Mouse (Mus musculus) megakaryocyte, embryonic 14.5 days (primary cell): ENCODE results near the gene Pip4k2c. TPM values are rescaled to one million over a fixed set of nuclear protein-coding genes. Genes with fewer than 3 reads are reported as not detected.
A peak's percentile ranks its signal among the peaks of the same experiment; 100 is the strongest.

ENCODE experiments used
- H3K27me3 ChIP-seq: replicated peaks from 2 replicates; pipeline ENCODE3; 2012; ENCODE audit warnings: inconsistent platforms
- H3K36me3 ChIP-seq: replicated peaks from 2 replicates; pipeline ENCODE3; 2012; ENCODE audit warnings: low read length, inconsistent platforms, mixed read lengths
- H3K4me1 ChIP-seq: 2 replicates; pipeline ENCODE4 v1.6.1; 2012; ENCODE audit warnings: inconsistent platforms
- H3K4me3 ChIP-seq: replicated peaks from 2 replicates; pipeline ENCODE3; 2012; ENCODE audit warnings: moderate library complexity, mild to moderate bottlenecking, inconsistent platforms
- H3K9me3 ChIP-seq: 2 replicates; pipeline ENCODE4 v1.6.1; 2012; ENCODE audit warnings: inconsistent platforms
- FLI1 ChIP-seq: IDR thresholded peaks from 2 replicates; pipeline ENCODE4 v1.6.1; 2012; ENCODE audit warnings: low read length, inconsistent platforms, mixed read lengths
- GATA1 ChIP-seq: IDR thresholded peaks from 3 replicates; pipeline ENCODE4 v1.6.1; 2012; ENCODE audit warnings: mixed read lengths, low read length, inconsistent platforms, borderline replicate concordance
- polyA plus RNA-seq: library from polyadenylated mRNA; stranded (reverse); fragments of >175 nt; gene quantifications from 2 replicates; pipeline ENCODE4 v1.2.3, GENCODE M21; 2012; ENCODE audit warnings: low replicate concordance; ENCODE audit not compliant: insufficient read depth

Gene Pip4k2c
- polyA plus RNA-seq, 1 experiment: 19.6 TPM

- Histone ChIP-seq H3K4me1 (peaks cover 41% of the 10 kb centered on the region), H3K4me3 (no peak overlapping the region), H3K36me3 (peaks cover 49% of the 10 kb centered on the region), H3K27me3 (peaks cover 38% of the 10 kb centered on the region), H3K9me3 (no peaks in the 10 kb centered on the region)
- TF ChIP-seq FLI1 (no peak), GATA1 (no peak)
Observed at GRCm38 (mm10) chr10:127173148-127174065, 38.0 kb downstream of the Pip4k2c start.

GRCm38 (mm10) chr10:127171631-127172200, 39.7 kb downstream of the Pip4k2c start:
- no peak for TF ChIP-seq GATA1
- TF ChIP-seq FLI1: no peak
- H3K9me3 ChIP-seq: no peaks in the 10 kb centered on the region
- H3K4me1 ChIP-seq: peaks cover 38% of the 10 kb centered on the region
- peaks cover 25% of the 10 kb centered on the region for H3K27me3 ChIP-seq
- H3K36me3 ChIP-seq: peaks cover 63% of the 10 kb centered on the region
- no peak overlapping the region for H3K4me3 ChIP-seq

- Histone ChIP-seq H3K9me3 (no peaks in the 10 kb centered on the region), H3K4me3 (peak overlapping the region; percentile 88), H3K36me3 (peaks cover 64% of the 10 kb centered on the region), H3K27me3 (peaks cover 25% of the 10 kb centered on the region), H3K4me1 (peaks cover 38% of the 10 kb centered on the region)
- TF ChIP-seq GATA1: no peak
- TF ChIP-seq FLI1: no peak
Observed at GRCm38 (mm10) chr10:127170837-127171272, 40.5 kb downstream of the Pip4k2c start.

GRCm38 (mm10) chr10:127170002-127170401, 41.4 kb downstream of the Pip4k2c start:
- Histone ChIP-seq H3K4me1 (peaks cover 43% of the 10 kb centered on the region), H3K9me3 (no peaks in the 10 kb centered on the region), H3K27me3 (peaks cover 27% of the 10 kb centered on the region), H3K4me3 (no peak overlapping the region), H3K36me3 (peaks cover 64% of the 10 kb centered on the region)
- TF ChIP-seq GATA1: no peak
- TF ChIP-seq FLI1: no peak

GRCm38 (mm10) chr10:127167614-127168192, 43.7 kb downstream of the Pip4k2c start:
- TF ChIP-seq FLI1 (no peak), GATA1 (no peak)
- Histone ChIP-seq H3K27me3 (peaks cover 16% of the 10 kb centered on the region), H3K4me1 (peaks cover 60% of the 10 kb centered on the region), H3K9me3 (no peaks in the 10 kb centered on the region), H3K4me3 (peak overlapping the region; percentile 28), H3K36me3 (peaks cover 51% of the 10 kb centered on the region)

- peaks cover 16% of the 10 kb centered on the region for H3K27me3 ChIP-seq
- peaks cover 46% of the 10 kb centered on the region for H3K36me3 ChIP-seq
Observed at GRCm38 (mm10) chr10:127166771-127167613, 44.4 kb downstream of the Pip4k2c start.

GRCm38 (mm10) chr10:127166404-127166715, 45.0 kb downstream of the Pip4k2c start:
- peaks cover 40% of the 10 kb centered on the region for H3K36me3 ChIP-seq
- H3K27me3 ChIP-seq: peaks cover 16% of the 10 kb centered on the region
- TF ChIP-seq GATA1 (no peak), FLI1 (no peak)
- peaks cover 63% of the 10 kb centered on the region for H3K4me1 ChIP-seq
- peak overlapping the region; percentile 97 for H3K4me3 ChIP-seq
- no peaks in the 10 kb centered on the region for H3K9me3 ChIP-seq

More at GRCm38 (mm10) chr10:127166771-127167613, 44.4 kb downstream of the Pip4k2c start:
- TF ChIP-seq GATA1: no peak
- TF ChIP-seq FLI1: no peak
- H3K9me3 ChIP-seq: no peaks in the 10 kb centered on the region
- H3K4me3 ChIP-seq: peak overlapping the region; percentile 97
- H3K4me1 ChIP-seq: peaks cover 63% of the 10 kb centered on the region

- peak overlapping the region; percentile 97 for H3K4me3 ChIP-seq
- H3K9me3 ChIP-seq: no peaks in the 10 kb centered on the region
- H3K27me3 ChIP-seq: peaks cover 16% of the 10 kb centered on the region
- no peak for TF ChIP-seq FLI1
- peaks cover 58% of the 10 kb centered on the region for H3K4me1 ChIP-seq
- H3K36me3 ChIP-seq: peaks cover 35% of the 10 kb centered on the region
Observed at GRCm38 (mm10) chr10:127165654-127166403, 45.6 kb downstream of the Pip4k2c start.

- peak overlapping the region; percentile 97 for H3K4me3 ChIP-seq
- peaks cover 31% of the 10 kb centered on the region for H3K36me3 ChIP-seq
- TF ChIP-seq FLI1 (no peak), GATA1 (no peak)
- peaks cover 16% of the 10 kb centered on the region for H3K27me3 ChIP-seq
- peaks cover 53% of the 10 kb centered on the region for H3K4me1 ChIP-seq
- no peaks in the 10 kb centered on the region for H3K9me3 ChIP-seq
Observed at GRCm38 (mm10) chr10:127165354-127165653, 46.1 kb downstream of the Pip4k2c start.
